Mouse (Mus musculus): Measurements from ENCODE around the gene Tcaf2. TPM values are rescaled to one million over a fixed set of nuclear protein-coding genes. Genes with fewer than 3 reads are reported as not detected.

Gene Tcaf2
- not detected in 4 replicates for total RNA-seq (2023)

DNA sequence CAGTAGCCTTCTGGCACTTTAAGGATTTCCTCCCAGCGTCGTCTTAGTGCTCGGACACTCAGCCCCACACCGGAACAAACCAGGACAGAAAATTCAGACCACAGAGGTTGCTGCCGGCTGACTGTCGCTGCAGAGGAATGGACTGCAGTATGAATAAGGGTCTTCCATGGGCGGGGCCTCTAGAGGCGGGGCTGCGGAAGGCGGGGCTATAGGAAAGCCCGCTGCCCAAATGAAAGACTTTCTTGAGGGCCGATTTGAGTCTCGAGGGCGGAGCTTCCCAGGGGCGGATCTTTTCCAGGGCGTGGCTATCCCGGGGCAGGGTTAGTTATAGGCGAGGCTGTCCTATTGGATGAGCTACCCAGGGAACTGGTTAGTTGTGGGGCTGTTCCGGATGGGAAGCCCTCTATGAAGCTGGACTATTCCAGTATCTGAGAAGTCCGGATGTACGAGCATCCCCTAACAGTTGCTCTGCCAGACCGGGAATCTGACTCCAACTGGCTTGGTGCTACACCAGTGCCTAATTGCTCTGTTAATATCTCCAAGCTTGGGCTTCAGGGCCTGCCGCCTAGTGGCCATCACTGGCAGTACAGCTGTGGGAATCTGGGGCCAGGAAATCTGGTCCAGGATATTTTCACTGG, at the start of gene Tcaf2:
Gene Tcaf2, minus strand, starts transcription at position 343 of the 638 bp plus-strand sequence.

GRCm38 (mm10) chr6:42597592-42597991, 47.5 kb downstream of the Tcaf2 start, which contains the start of gene Tcaf3:
Gene Tcaf3 (minus strand): TSS chr6:42597692.

Other genes with a start within 250 kb of the Tcaf2 start
- gene Tas2r143, start 245.0 kb downstream of the Tcaf2 start, total RNA-seq (2023) = 0.69 to 2.1 TPM (median 0.69 TPM) in 3 of 4 replicates, not detected in the other
- gene Tas2r135, start 239.8 kb downstream of the Tcaf2 start, total RNA-seq (2023) = 1.3 TPM in 2 of 4 replicates, not detected in the others
- 0.66 to 0.88 TPM in 2 of 4 replicates, not detected in the others for gene Tas2r126, start 210.7 kb downstream of the Tcaf2 start, total RNA-seq (2023)
- gene Olfr458, start 180.1 kb downstream of the Tcaf2 start, total RNA-seq (2023) = not detected in 4 replicates
- not detected in 4 replicates for gene Olfr457, start 168.9 kb downstream of the Tcaf2 start, total RNA-seq (2023)
- gene Olfr456, start 158.0 kb downstream of the Tcaf2 start, total RNA-seq (2023) = not detected in 4 replicates
- not detected in 4 replicates for gene Olfr455, start 97.7 kb downstream of the Tcaf2 start, total RNA-seq (2023)
- gene Tcaf3, start 47.6 kb downstream of the Tcaf2 start, total RNA-seq (2023) = not detected in 4 replicates
- not detected in 4 replicates for gene Tcaf1, start 64.8 kb upstream of the Tcaf2 start, total RNA-seq (2023)
- gene Olfr453, start 94.1 kb upstream of the Tcaf2 start, total RNA-seq (2023) = not detected in 4 replicates
- gene Olfr38, start 111.2 kb upstream of the Tcaf2 start, total RNA-seq (2023) = not detected in 4 replicates
- gene Olfr452, start 139.8 kb upstream of the Tcaf2 start, total RNA-seq (2023) = not detected in 4 replicates
- gene Olfr450, start 166.7 kb upstream of the Tcaf2 start, total RNA-seq (2023) = not detected in 4 replicates
- gene Olfr449, start 189.1 kb upstream of the Tcaf2 start, total RNA-seq (2023) = not detected in 4 replicates
- not detected in 4 replicates for gene Olfr448, start 245.2 kb upstream of the Tcaf2 start, total RNA-seq (2023)